Mouse (Mus musculus): Measurements from ENCODE around the gene Hnrnph2. TPM values are rescaled to one million over a fixed set of nuclear protein-coding genes. Genes with fewer than 3 reads are reported as not detected.

Gene Hnrnph2
- polyA plus RNA-seq (2014; fragmentation: Nextera tagmentation; extraction: Ambion mirVana): 108 and 109 TPM in 2 replicates

DNA sequence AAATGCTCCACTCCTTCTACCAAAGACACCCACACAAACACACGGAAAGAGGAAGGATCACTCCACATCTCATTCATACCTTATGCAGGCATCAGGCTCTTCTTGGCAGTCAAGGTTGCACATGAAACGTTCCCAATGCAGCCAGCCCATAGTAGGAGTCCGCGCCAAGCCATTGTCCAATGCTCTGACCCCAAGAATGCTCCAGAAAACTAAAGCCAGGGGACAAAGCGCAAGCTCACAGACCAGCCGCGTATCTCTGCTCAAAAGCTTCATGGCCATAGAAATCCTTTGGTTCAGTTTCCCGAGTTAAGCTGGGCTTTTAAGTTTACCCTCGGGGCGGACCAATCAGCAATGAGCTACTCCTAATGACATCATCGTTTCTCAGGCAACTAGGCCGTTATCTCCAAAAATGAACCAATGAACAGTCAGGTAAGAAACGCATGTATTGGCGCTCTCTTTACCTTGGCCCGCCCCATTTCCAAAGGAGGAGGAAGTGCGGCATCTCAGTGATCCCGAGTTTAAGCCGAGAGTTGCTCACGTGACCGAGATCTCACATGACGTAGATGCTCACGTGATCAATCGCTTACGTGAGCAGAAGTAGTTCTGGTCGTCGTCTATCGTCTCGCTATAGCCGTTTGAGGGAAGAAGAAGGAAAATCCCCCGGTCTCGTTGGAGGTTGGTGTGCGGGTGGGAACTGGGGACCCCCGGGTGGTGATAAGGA lies at the start of gene Hnrnph2, which contains the start of gene Gla:
Gene Hnrnph2, plus strand, starts transcription at position 521 of the 721 bp plus-strand sequence.
Gene Gla, minus strand, starts transcription at position 467 of the 721 bp plus-strand sequence.
- H3K4me3 ChIP-seq (ENCODE audit: low read depth, low read length): peak within 1 kb of the TSS; percentile 45
- WGBS: 30% methylated on average over 33 of the region's 33 CpGs
- peak; percentile 98 for DNase-seq (ENCODE audit: low spot score)
- H3K9ac ChIP-seq (ENCODE audit: low read length): peak within 1 kb of the TSS; percentile 66
- peaks cover 3% of the 10 kb centered on the region for H3K4me1 ChIP-seq (ENCODE audit: control insufficient read depth, insufficient read depth, low read length)
- H3K4me2 ChIP-seq (ENCODE audit: low read length): peak within 1 kb of the TSS; percentile 56
- no peaks in the 10 kb centered on the region for H3K9me3 ChIP-seq (replicated peaks; ENCODE audit: control insufficient read depth, low read length)
- peak; percentile 98 for ATAC-seq
- no peaks in the 10 kb centered on the region for H3K27me3 ChIP-seq (replicated peaks; ENCODE audit: control insufficient read depth, insufficient read depth, low read length)
- H3K27ac ChIP-seq (ENCODE audit: low read depth, low read length): peak within 1 kb of the TSS; percentile 93
- no peaks in the 10 kb centered on the region; the same call in 1 of the 2 replicates for H3K36me3 ChIP-seq (ENCODE audit: control insufficient read depth, insufficient read depth, low read length)

DNA sequence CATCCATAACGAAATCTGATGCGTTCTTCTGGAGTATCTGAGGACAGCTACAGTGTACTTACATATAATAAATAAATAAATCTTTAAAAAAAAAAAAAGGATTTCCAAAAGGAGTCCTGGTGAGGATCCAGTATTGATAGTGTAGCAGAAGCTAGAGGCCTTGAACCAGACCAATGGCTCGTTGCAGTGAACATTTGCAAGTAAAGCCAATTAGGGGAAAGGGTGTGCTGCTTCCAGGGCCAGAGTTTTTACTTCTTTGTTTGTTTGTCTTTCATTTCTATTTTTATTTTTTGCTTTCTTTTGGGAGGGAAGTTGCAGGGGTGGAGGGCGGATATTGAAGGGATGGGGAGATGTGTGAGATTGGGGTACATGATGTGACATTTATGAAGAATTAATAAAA lies 47.7 kb upstream of the Hnrnph2 start:
- H3K9me3 ChIP-seq (replicated peaks; ENCODE audit: control insufficient read depth, low read length): no peaks in the 10 kb centered on the region
- no peak overlapping the region for H3K9ac ChIP-seq (ENCODE audit: low read length)
- no peak overlapping the region for H3K4me3 ChIP-seq (ENCODE audit: low read depth, low read length)
- DNase-seq (ENCODE audit: low spot score): no peak
- WGBS: 88% methylated on average over 4 of the region's 4 CpGs
- H3K27me3 ChIP-seq (replicated peaks; ENCODE audit: control insufficient read depth, insufficient read depth, low read length): no peaks in the 10 kb centered on the region
- H3K36me3 ChIP-seq (ENCODE audit: control insufficient read depth, insufficient read depth, low read length): no peaks in the 10 kb centered on the region
- no peaks in the 10 kb centered on the region for H3K4me1 ChIP-seq (ENCODE audit: control insufficient read depth, insufficient read depth, low read length)
- no peak overlapping the region for H3K27ac ChIP-seq (ENCODE audit: low read depth, low read length)
- no peak for ATAC-seq
- H3K4me2 ChIP-seq (ENCODE audit: low read length): no peak overlapping the region

DNA sequence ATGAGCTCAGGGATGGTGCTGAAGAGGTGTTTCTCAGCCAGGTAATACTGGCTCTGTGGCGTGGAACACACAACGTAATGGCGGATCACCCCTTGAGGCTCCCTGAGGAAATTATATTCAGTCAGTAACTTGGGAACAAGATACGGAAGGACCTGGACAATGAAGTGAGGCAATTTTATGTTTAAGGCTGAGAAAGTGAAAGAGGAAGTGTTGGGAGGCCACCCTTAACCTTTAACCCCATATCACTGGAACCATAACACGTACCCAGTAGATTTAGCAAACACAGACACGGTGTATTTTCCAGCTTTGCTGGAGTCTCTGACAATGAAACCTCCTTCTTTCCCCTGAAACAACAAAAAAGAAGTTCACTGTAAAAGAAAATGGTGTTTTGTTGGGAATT lies 46.6 kb upstream of the Hnrnph2 start:
- Histone ChIP-seq H3K36me3 (ENCODE audit: control insufficient read depth, insufficient read depth, low read length) (no peaks in the 10 kb centered on the region), H3K9me3 (replicated peaks; ENCODE audit: control insufficient read depth, low read length) (no peaks in the 10 kb centered on the region), H3K27ac (ENCODE audit: low read depth, low read length) (no peak overlapping the region), H3K9ac (ENCODE audit: low read length) (no peak overlapping the region), H3K4me3 (ENCODE audit: low read depth, low read length) (no peak overlapping the region), H3K4me2 (ENCODE audit: low read length) (no peak overlapping the region), H3K4me1 (ENCODE audit: control insufficient read depth, insufficient read depth, low read length) (no peaks in the 10 kb centered on the region), H3K27me3 (replicated peaks; ENCODE audit: control insufficient read depth, insufficient read depth, low read length) (no peaks in the 10 kb centered on the region)
- no peak for DNase-seq (ENCODE audit: low spot score)
- ATAC-seq: no peak
- 82% methylated on average over 6 of the region's 6 CpGs for WGBS

DNA sequence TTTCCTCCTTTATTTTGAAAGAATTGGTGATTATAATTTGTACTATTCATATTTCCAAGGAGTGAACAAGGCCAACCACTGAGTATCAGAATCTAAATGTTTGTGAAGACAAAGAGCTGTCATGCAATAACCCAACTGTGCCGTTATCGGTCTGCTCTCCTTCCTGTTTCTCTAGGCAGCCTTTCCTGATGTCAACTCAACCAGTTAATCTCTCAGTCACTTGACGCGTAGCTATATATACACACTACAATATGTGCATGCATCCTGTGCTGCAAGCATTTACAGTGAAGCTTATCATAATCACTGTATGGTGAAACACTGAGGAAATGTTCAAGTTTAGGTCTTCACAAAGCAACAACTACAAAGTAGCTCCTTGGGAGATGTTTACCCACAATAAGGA lies 36.7 kb upstream of the Hnrnph2 start:
- no peak for ATAC-seq
- H3K9me3 ChIP-seq (replicated peaks; ENCODE audit: control insufficient read depth, low read length): no peaks in the 10 kb centered on the region
- H3K27me3 ChIP-seq (replicated peaks; ENCODE audit: control insufficient read depth, insufficient read depth, low read length): no peaks in the 10 kb centered on the region
- no peak for DNase-seq (ENCODE audit: low spot score)
- no peak overlapping the region for H3K4me3 ChIP-seq (ENCODE audit: low read depth, low read length)
- H3K4me2 ChIP-seq (ENCODE audit: low read length): no peak overlapping the region
- no peaks in the 10 kb centered on the region for H3K4me1 ChIP-seq (ENCODE audit: control insufficient read depth, insufficient read depth, low read length)
- no peak overlapping the region for H3K9ac ChIP-seq (ENCODE audit: low read length)
- WGBS: 92% methylated on average over 4 of the region's 4 CpGs
- H3K27ac ChIP-seq (ENCODE audit: low read depth, low read length): no peak overlapping the region
- H3K36me3 ChIP-seq (ENCODE audit: control insufficient read depth, insufficient read depth, low read length): no peaks in the 10 kb centered on the region

DNA sequence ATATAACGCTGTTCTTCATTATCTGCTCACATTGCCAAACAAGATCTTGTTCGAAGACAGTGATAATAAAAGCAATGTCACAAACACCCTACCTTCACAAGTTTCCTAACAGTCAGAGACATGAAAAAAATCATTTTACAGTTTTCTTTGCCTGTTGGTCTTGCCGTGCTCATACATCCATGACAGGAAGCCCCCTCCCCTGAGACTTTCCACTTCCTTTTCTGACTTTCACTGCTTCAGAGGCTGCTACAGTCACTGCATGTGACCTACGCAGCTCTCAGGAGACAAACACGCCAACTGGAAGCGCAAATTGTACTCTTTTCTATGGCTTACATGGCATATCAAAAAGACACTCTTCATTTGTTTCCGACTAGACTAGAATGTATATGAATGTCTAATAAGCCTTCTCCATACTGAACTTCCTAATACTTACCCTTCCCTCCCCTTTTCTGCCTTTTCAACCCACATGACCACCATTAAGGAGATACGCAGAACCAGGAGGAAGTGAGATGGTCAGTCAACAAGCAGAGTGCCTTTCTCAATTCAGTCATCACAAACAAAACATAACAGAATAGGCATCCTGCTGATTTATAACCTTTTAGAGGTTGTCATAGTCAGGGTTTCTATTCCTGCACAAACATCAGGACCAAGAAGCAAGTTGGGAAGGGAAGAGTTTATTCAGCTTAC lies 34.3 kb upstream of the Hnrnph2 start:
- H3K4me2 ChIP-seq (ENCODE audit: low read length): no peak overlapping the region
- H3K27me3 ChIP-seq (replicated peaks; ENCODE audit: control insufficient read depth, insufficient read depth, low read length): no peaks in the 10 kb centered on the region
- ATAC-seq (no peak), DNase-seq (ENCODE audit: low spot score) (no peak)
- no peaks in the 10 kb centered on the region for H3K36me3 ChIP-seq (ENCODE audit: control insufficient read depth, insufficient read depth, low read length)
- H3K4me3 ChIP-seq (ENCODE audit: low read depth, low read length): no peak overlapping the region
- H3K4me1 ChIP-seq (ENCODE audit: control insufficient read depth, insufficient read depth, low read length): no peaks in the 10 kb centered on the region
- no peaks in the 10 kb centered on the region for H3K9me3 ChIP-seq (replicated peaks; ENCODE audit: control insufficient read depth, low read length)
- 86% methylated on average over 8 of the region's 8 CpGs for WGBS
- no peak overlapping the region for H3K9ac ChIP-seq (ENCODE audit: low read length)
- no peak overlapping the region for H3K27ac ChIP-seq (ENCODE audit: low read depth, low read length)

DNA sequence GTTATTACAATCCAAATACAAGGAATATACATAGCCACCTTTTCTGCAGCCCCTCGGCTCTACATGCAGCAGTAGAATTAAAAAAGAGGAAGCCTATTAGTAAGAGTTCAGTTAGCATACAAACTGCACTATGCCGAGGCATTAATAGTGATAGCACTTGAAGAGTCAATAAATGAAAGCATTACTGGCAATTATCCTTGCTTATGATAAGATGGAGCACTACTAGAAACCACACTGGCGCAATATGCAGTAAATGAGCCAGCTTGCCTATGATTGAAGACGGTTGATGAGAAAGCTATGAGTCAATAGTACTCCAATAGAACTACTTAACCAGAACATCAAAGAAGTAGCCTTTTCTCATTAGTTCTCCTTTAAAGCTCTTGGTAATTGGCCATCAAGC lies 23.1 kb upstream of the Hnrnph2 start:
- Histone ChIP-seq H3K36me3 (ENCODE audit: control insufficient read depth, insufficient read depth, low read length) (no peaks in the 10 kb centered on the region), H3K9me3 (replicated peaks; ENCODE audit: control insufficient read depth, low read length) (no peaks in the 10 kb centered on the region), H3K4me1 (ENCODE audit: control insufficient read depth, insufficient read depth, low read length) (no peaks in the 10 kb centered on the region), H3K4me2 (ENCODE audit: low read length) (no peak overlapping the region), H3K9ac (ENCODE audit: low read length) (no peak overlapping the region), H3K27me3 (replicated peaks; ENCODE audit: control insufficient read depth, insufficient read depth, low read length) (no peaks in the 10 kb centered on the region), H3K4me3 (ENCODE audit: low read depth, low read length) (no peak overlapping the region), H3K27ac (ENCODE audit: low read depth, low read length) (no peak overlapping the region)
- no peak for DNase-seq (ENCODE audit: low spot score)
- WGBS: 76% methylated on average over 4 of the region's 4 CpGs
- ATAC-seq: no peak

DNA sequence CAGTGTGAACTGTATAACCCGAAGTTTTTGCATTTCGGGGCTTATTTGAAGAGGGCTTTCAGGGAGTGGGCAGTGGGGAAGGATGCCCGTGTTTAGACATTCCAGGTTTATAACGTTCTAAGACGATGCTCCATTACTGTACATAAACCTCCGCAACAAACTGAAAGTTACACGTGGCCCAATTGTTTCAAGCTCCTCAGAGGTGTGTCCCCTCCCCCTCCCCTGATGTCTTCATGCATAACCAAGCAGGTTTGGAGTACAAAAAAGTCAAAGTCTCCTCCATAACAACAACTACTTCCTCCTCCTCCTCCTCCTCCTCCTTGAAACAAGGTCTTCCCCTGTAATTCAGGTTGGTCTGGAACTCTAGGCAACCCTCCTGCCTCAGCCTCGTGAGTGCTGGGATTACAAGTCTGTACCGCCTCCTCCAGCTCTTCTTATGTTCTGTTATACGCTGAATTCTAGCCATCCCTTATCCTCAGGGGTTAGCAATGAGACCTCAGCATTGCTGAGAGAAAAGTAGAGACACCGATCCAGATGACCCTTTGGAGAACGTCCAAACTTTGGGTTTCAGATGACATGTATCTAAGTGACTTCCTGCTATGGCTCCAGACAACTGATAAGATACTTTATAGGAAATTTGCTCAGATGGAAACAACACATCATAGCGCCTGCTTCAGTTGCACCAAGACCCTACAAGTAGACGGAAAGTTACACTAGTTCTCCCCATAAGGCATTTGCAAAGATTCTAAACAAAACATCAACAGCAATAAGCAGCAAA lies 20.3 kb upstream of the Hnrnph2 start:
- no peak overlapping the region for H3K9ac ChIP-seq (ENCODE audit: low read length)
- no peaks in the 10 kb centered on the region for H3K27me3 ChIP-seq (replicated peaks; ENCODE audit: control insufficient read depth, insufficient read depth, low read length)
- no peaks in the 10 kb centered on the region for H3K4me1 ChIP-seq (ENCODE audit: control insufficient read depth, insufficient read depth, low read length)
- DNase-seq (ENCODE audit: low spot score): no peak
- H3K4me3 ChIP-seq (ENCODE audit: low read depth, low read length): no peak overlapping the region
- no peaks in the 10 kb centered on the region for H3K9me3 ChIP-seq (replicated peaks; ENCODE audit: control insufficient read depth, low read length)
- H3K27ac ChIP-seq (ENCODE audit: low read depth, low read length): no peak overlapping the region
- H3K36me3 ChIP-seq (ENCODE audit: control insufficient read depth, insufficient read depth, low read length): no peaks in the 10 kb centered on the region
- H3K4me2 ChIP-seq (ENCODE audit: low read length): no peak overlapping the region
- WGBS: 84% methylated on average over 14 of the region's 14 CpGs
- ATAC-seq: no peak

DNA sequence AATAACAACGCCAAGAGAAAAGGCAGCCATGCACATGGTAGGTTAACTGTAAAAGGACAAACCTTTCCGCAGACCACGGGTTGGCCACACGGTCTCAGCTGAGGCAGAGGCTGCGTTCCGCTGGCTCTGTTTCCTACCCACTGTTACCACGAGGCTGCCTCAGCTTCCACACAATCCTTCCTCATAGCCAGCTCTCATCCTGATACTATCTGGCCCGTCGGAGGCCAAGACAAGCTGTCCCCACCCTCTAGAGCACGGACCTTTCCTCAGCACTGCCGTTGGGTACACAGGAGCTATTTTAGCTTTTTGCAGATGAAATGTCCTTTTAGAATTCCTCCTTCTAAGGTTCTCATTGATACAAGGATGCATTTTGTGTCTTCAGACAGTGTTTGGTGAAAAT lies 18.7 kb upstream of the Hnrnph2 start:
- no peaks in the 10 kb centered on the region for H3K9me3 ChIP-seq (replicated peaks; ENCODE audit: control insufficient read depth, low read length)
- DNase-seq (ENCODE audit: low spot score): no peak
- no peak overlapping the region for H3K4me2 ChIP-seq (ENCODE audit: low read length)
- H3K9ac ChIP-seq (ENCODE audit: low read length): no peak overlapping the region
- H3K36me3 ChIP-seq (ENCODE audit: control insufficient read depth, insufficient read depth, low read length): no peaks in the 10 kb centered on the region
- H3K27me3 ChIP-seq (replicated peaks; ENCODE audit: control insufficient read depth, insufficient read depth, low read length): no peaks in the 10 kb centered on the region
- WGBS: 85% methylated on average over 11 of the region's 11 CpGs
- H3K27ac ChIP-seq (ENCODE audit: low read depth, low read length): no peak overlapping the region
- no peak overlapping the region for H3K4me3 ChIP-seq (ENCODE audit: low read depth, low read length)
- H3K4me1 ChIP-seq (ENCODE audit: control insufficient read depth, insufficient read depth, low read length): no peaks in the 10 kb centered on the region; the same call in none of the 2 replicates
- no peak for ATAC-seq

Measured in forebrain, embryonic 14.5 days (tissue).